Comparison of ENCODE assay signal across 19 mouse cellular contexts in genomic region chr10:75978119-75978834, GRCm38 (mm10). TPM values are rescaled to one million over a fixed set of nuclear protein-coding genes. Genes with fewer than 3 reads are reported as not detected.
A peak's percentile ranks its signal among the peaks of the same experiment; 100 is the strongest.
DNase-seq lines count a peak whose midpoint lies in the region; ATAC-seq and TF ChIP-seq lines count a peak whose summit lies in the region.
"Had no signal": no experiment of that assay in that cellular context is flagged by ENCODE, and none has a peak within 500 bp of the region (broad histone marks: within the 10 kb centered on the region; RNA-seq: fewer than 3 reads in every experiment).

No protein-coding gene starts in this region.

- DNase-seq in cerebellum, postnatal 10 days, result peak; percentile 44 to 60
- no peak for DNase-seq in cerebellum, adult 9-11 months
- no peak for DNase-seq in lung, postnatal 36 days
- DNase-seq in 416B (ENCODE audit: low read depth), result peak; percentile 42
- no peak for DNase-seq in frontal cortex, postnatal 10 days (ENCODE audit: low spot score in 2 of 2)
- DNase-seq in liver, postnatal 0 days, result no peak
- DNase-seq: cerebellum, adult 18-20 months; gastrocnemius, postnatal 25 days; kidney, adult 18-20 months; liver; right cerebral cortex, postnatal 4 days had no signal

- no peak overlapping the region for H3K4me3 ChIP-seq in lung, embryonic 15.5 days
- no peak overlapping the region for H3K4me3 ChIP-seq in liver, postnatal 0 days (ENCODE audit: low read depth, low read length)
- H3K4me3 ChIP-seq: heart, embryonic 13.5 days; hindbrain, embryonic 12.5 days had no signal

- TF ChIP-seq EP300 in liver, postnatal 0 days (IDR thresholded peaks at IDR 0.05; ENCODE audit: low read depth), result no peak

- H3K9ac ChIP-seq in lung, embryonic 15.5 days, result no peak overlapping the region
- no peak overlapping the region for H3K9ac ChIP-seq in liver, postnatal 0 days (replicated peaks)
- H3K9ac ChIP-seq: heart, embryonic 13.5 days; hindbrain, embryonic 12.5 days had no signal

- H3K4me1 ChIP-seq in lung, embryonic 15.5 days, result peaks cover 6% of the 10 kb centered on the region; the same call in 1 of the 2 replicates
- no peaks in the 10 kb centered on the region for H3K4me1 ChIP-seq in liver, postnatal 0 days (ENCODE audit: insufficient read depth)
- H3K4me1 ChIP-seq: heart, embryonic 13.5 days had no signal

- H3K27ac ChIP-seq in lung, embryonic 15.5 days, result no peak overlapping the region
- no peak overlapping the region for H3K27ac ChIP-seq in liver, postnatal 0 days (ENCODE audit: low read depth)
- H3K27ac ChIP-seq: heart, embryonic 13.5 days; hindbrain, embryonic 12.5 days had no signal

- no peaks in the 10 kb centered on the region for H3K9me3 ChIP-seq in lung, embryonic 15.5 days
- no peaks in the 10 kb centered on the region for H3K9me3 ChIP-seq in liver, postnatal 0 days (ENCODE audit: low read length)
- H3K9me3 ChIP-seq: heart, embryonic 13.5 days; hindbrain, embryonic 12.5 days had no signal

- peak; percentile 65 for ATAC-seq in lung, embryonic 15.5 days (ENCODE audit: borderline replicate concordance, extremely low read depth, low FRiP score, low TSS enrichment)
- peak; percentile 69 for ATAC-seq in common myeloid progenitor, adult 5-6 weeks (replicated peaks; ENCODE audit: low read depth, poor library complexity, severe bottlenecking)
- ATAC-seq in liver, postnatal 0 days, result no peak

- no peaks in the 10 kb centered on the region for H3K36me3 ChIP-seq in lung, embryonic 15.5 days
- no peaks in the 10 kb centered on the region for H3K36me3 ChIP-seq in liver, postnatal 0 days (replicated peaks; ENCODE audit: insufficient read depth, low read length)
- H3K36me3 ChIP-seq: heart, embryonic 13.5 days; hindbrain, embryonic 12.5 days had no signal

- H3K4me2 ChIP-seq in lung, embryonic 15.5 days, result no peak overlapping the region
- no peak overlapping the region for H3K4me2 ChIP-seq in liver, postnatal 0 days (ENCODE audit: low read depth, low read length)
- H3K4me2 ChIP-seq: heart, embryonic 13.5 days; hindbrain, embryonic 12.5 days had no signal

- 28% methylated on average over 10 of the region's 10 CpGs for WGBS in lung, embryonic 15.5 days
- 25% methylated on average over 10 of the region's 10 CpGs for WGBS in liver, postnatal 0 days (ENCODE audit: insufficient replicate concordance)

- no peak for TF ChIP-seq CTCF in liver, postnatal 0 days (IDR thresholded peaks at IDR 0.05; ENCODE audit: low read depth)

- no peaks in the 10 kb centered on the region for H3K27me3 ChIP-seq in lung, embryonic 15.5 days
- H3K27me3 ChIP-seq in liver, postnatal 0 days (ENCODE audit: insufficient read depth, low read length), result no peaks in the 10 kb centered on the region
- H3K27me3 ChIP-seq: heart, embryonic 13.5 days; hindbrain, embryonic 12.5 days had no signal

RNA-seq across cellular contexts. Expression of gene Gm5134, which starts 24.0 kb away (rescaled TPM):
- 0.05 TPM in 1 of 2 replicates, not detected in the other for polyA plus RNA-seq in lung, embryonic 15.5 days (2015; fragmentation: Nextera tagmentation; extraction: Ambion mirVana)
- total RNA-seq in common myeloid progenitor, adult 5-6 weeks (2017), result 0.46 TPM in 1 of 2 replicates, not detected in the other
- polyA plus RNA-seq in liver, postnatal 0 days (2015; fragmentation: Nextera tagmentation; extraction: Ambion mirVana), result 0.04 and 0.06 TPM in 2 replicates
- total RNA-seq: gastrocnemius, postnatal 25 days; left cerebral cortex, adult 18-20 months; MEL had no signal
- polyA plus RNA-seq: heart, embryonic 13.5 days; hindbrain, embryonic 12.5 days; stomach, embryonic 16.5 days had no signal

RNA-seq across cellular contexts. Expression of gene Vpreb3, which starts 35.4 kb away (rescaled TPM):
- polyA plus RNA-seq in lung, embryonic 15.5 days (2015; fragmentation: Nextera tagmentation; extraction: Ambion mirVana), result 0.55 and 0.95 TPM in 2 replicates
- not detected in 2 replicates for total RNA-seq in common myeloid progenitor, adult 5-6 weeks (2017)
- polyA plus RNA-seq in liver, postnatal 0 days (2015; fragmentation: Nextera tagmentation; extraction: Ambion mirVana), result 61.6 and 65.5 TPM in 2 replicates
- total RNA-seq: gastrocnemius, postnatal 25 days; left cerebral cortex, adult 18-20 months had no signal
- polyA plus RNA-seq: urinary bladder, adult 2 months had no signal

RNA-seq across cellular contexts. Expression of gene Gm867, which starts 37.8 kb away (rescaled TPM):
- polyA plus RNA-seq in lung, embryonic 15.5 days (2015; fragmentation: Nextera tagmentation; extraction: Ambion mirVana), result 0.42 and 0.59 TPM in 2 replicates
- total RNA-seq in common myeloid progenitor, adult 5-6 weeks (2017), result not detected in 2 replicates
- polyA plus RNA-seq in liver, postnatal 0 days (2015; fragmentation: Nextera tagmentation; extraction: Ambion mirVana), result 6.9 and 8.6 TPM in 2 replicates
- total RNA-seq: gastrocnemius, postnatal 25 days; left cerebral cortex, adult 18-20 months had no signal
- polyA plus RNA-seq: urinary bladder, adult 2 months had no signal

RNA-seq across cellular contexts. Expression of gene Mmp11, which starts 42.0 kb away (rescaled TPM):
- 75.9 and 83.4 TPM in 2 replicates for polyA plus RNA-seq in lung, embryonic 15.5 days (2015; fragmentation: Nextera tagmentation; extraction: Ambion mirVana)
- 1.6 TPM in 1 of 2 replicates, not detected in the other for total RNA-seq in common myeloid progenitor, adult 5-6 weeks (2017)
- polyA plus RNA-seq in liver, postnatal 0 days (2015; fragmentation: Nextera tagmentation; extraction: Ambion mirVana), result 2.8 and 3.6 TPM in 2 replicates

RNA-seq across cellular contexts. Expression of gene Chchd10, which starts 45.3 kb away (rescaled TPM):
- polyA plus RNA-seq in lung, embryonic 15.5 days (2015; fragmentation: Nextera tagmentation; extraction: Ambion mirVana), result 51.1 and 55.3 TPM in 2 replicates
- 39.6 and 50.1 TPM in 2 replicates for total RNA-seq in common myeloid progenitor, adult 5-6 weeks (2017)
- polyA plus RNA-seq in liver, postnatal 0 days (2015; fragmentation: Nextera tagmentation; extraction: Ambion mirVana), result 1,168 and 1,173 TPM in 2 replicates

Comparison
In these comparisons a context has a peak if more than half of its experiments do, and no peak if none do; other contexts are left out.
1. DNase-seq: peak in cerebellum, postnatal 10 days (2 of 2) and 416B (single experiment); none in cerebellum, adult 9-11 months (single experiment), lung, postnatal 36 days (single experiment), frontal cortex, postnatal 10 days (0 of 2) and liver, postnatal 0 days (single experiment).
2. RNA of gene Vpreb3, which starts 35.4 kb away (polyA plus RNA-seq): 61.6 to 65.5 TPM in liver, postnatal 0 days; 0.55 to 0.95 TPM in lung, embryonic 15.5 days; every median in the first group is over 10 times any median in the second.